Mouse (Mus musculus): ENCODE measurements at regions not wholly inside any gene's neighbourhood (a gene's known extent, or its start where the extent isn't known, plus 50 kb on each side); places are given as distances from the start of the nearest gene placed in this dataset.

GRCm38 (mm10) chr7:71648314-71648713 lies 297.0 kb upstream of the Gm10295 start:
- H3K4me3 ChIP-seq (ENCODE audit: insufficient read depth, low read depth, low read length): no peak overlapping the region
- TF ChIP-seq POLR2A (IDR thresholded peaks at IDR 0.05; ENCODE audit: insufficient read depth, low read depth, low read length) (no peak), CTCF (IDR thresholded peaks at IDR 0.05; ENCODE audit: insufficient read depth, low read depth, low read length) (no peak)
- WGBS: 91% methylated on average over 6 of the region's 6 CpGs
- H3K27ac ChIP-seq (ENCODE audit: insufficient read depth, low read depth, low read length): no peak overlapping the region
- no peaks in the 10 kb centered on the region for H3K4me1 ChIP-seq (ENCODE audit: control insufficient read depth, insufficient read depth, low read length)

GRCm38 (mm10) chr7:71646944-71647343 lies 295.7 kb upstream of the Gm10295 start:
- 87% methylated on average over 3 of the region's 3 CpGs for WGBS
- Histone ChIP-seq H3K4me3 (ENCODE audit: insufficient read depth, low read depth, low read length) (no peak overlapping the region), H3K4me1 (ENCODE audit: control insufficient read depth, insufficient read depth, low read length) (no peaks in the 10 kb centered on the region), H3K27ac (ENCODE audit: insufficient read depth, low read depth, low read length) (no peak overlapping the region)
- TF ChIP-seq POLR2A (IDR thresholded peaks at IDR 0.05; ENCODE audit: insufficient read depth, low read depth, low read length) (no peak), CTCF (IDR thresholded peaks at IDR 0.05; ENCODE audit: insufficient read depth, low read depth, low read length) (no peak)

- no peak overlapping the region for H3K4me3 ChIP-seq (ENCODE audit: insufficient read depth, low read depth, low read length)
- WGBS: 52% methylated on average over 13 of the region's 13 CpGs
- no peak overlapping the region for H3K27ac ChIP-seq (ENCODE audit: insufficient read depth, low read depth, low read length)
- TF ChIP-seq CTCF (IDR thresholded peaks at IDR 0.05; ENCODE audit: insufficient read depth, low read depth, low read length): no peak
- no peak for TF ChIP-seq POLR2A (IDR thresholded peaks at IDR 0.05; ENCODE audit: insufficient read depth, low read depth, low read length)
- no peaks in the 10 kb centered on the region for H3K4me1 ChIP-seq (ENCODE audit: control insufficient read depth, insufficient read depth, low read length)
Observed at GRCm38 (mm10) chr7:71623048-71623447, 271.8 kb upstream of the Gm10295 start.

GRCm38 (mm10) chr7:71603159-71603558 lies 251.9 kb upstream of the Gm10295 start:
- TF ChIP-seq POLR2A (IDR thresholded peaks at IDR 0.05; ENCODE audit: insufficient read depth, low read depth, low read length) (no peak), CTCF (IDR thresholded peaks at IDR 0.05; ENCODE audit: insufficient read depth, low read depth, low read length) (no peak)
- Histone ChIP-seq H3K4me3 (ENCODE audit: insufficient read depth, low read depth, low read length) (no peak overlapping the region), H3K4me1 (ENCODE audit: control insufficient read depth, insufficient read depth, low read length) (no peaks in the 10 kb centered on the region), H3K27ac (ENCODE audit: insufficient read depth, low read depth, low read length) (no peak overlapping the region)
- WGBS: 38% methylated on average over 2 of the region's 2 CpGs

- Histone ChIP-seq H3K4me3 (ENCODE audit: insufficient read depth, low read depth, low read length) (no peak overlapping the region), H3K27ac (ENCODE audit: insufficient read depth, low read depth, low read length) (no peak overlapping the region), H3K4me1 (ENCODE audit: control insufficient read depth, insufficient read depth, low read length) (no peaks in the 10 kb centered on the region)
- 96% methylated on average over 3 of the region's 3 CpGs for WGBS
- no peak for TF ChIP-seq CTCF (IDR thresholded peaks at IDR 0.05; ENCODE audit: insufficient read depth, low read depth, low read length)
- TF ChIP-seq POLR2A (IDR thresholded peaks at IDR 0.05; ENCODE audit: insufficient read depth, low read depth, low read length): no peak
Observed at GRCm38 (mm10) chr7:71596780-71597179, 245.5 kb upstream of the Gm10295 start.

- Histone ChIP-seq H3K4me3 (ENCODE audit: insufficient read depth, low read depth, low read length) (no peak overlapping the region), H3K27ac (ENCODE audit: insufficient read depth, low read depth, low read length) (no peak overlapping the region), H3K4me1 (ENCODE audit: control insufficient read depth, insufficient read depth, low read length) (no peaks in the 10 kb centered on the region)
- TF ChIP-seq CTCF (IDR thresholded peaks at IDR 0.05; ENCODE audit: insufficient read depth, low read depth, low read length) (no peak), POLR2A (IDR thresholded peaks at IDR 0.05; ENCODE audit: insufficient read depth, low read depth, low read length) (no peak)
- WGBS: 79% methylated on average over 5 of the region's 5 CpGs
Observed at GRCm38 (mm10) chr7:71587626-71588025, 236.3 kb upstream of the Gm10295 start.

- Histone ChIP-seq H3K27ac (ENCODE audit: insufficient read depth, low read depth, low read length) (no peak overlapping the region), H3K4me3 (ENCODE audit: insufficient read depth, low read depth, low read length) (no peak overlapping the region), H3K4me1 (ENCODE audit: control insufficient read depth, insufficient read depth, low read length) (no peaks in the 10 kb centered on the region)
- TF ChIP-seq CTCF (IDR thresholded peaks at IDR 0.05; ENCODE audit: insufficient read depth, low read depth, low read length): no peak
- TF ChIP-seq POLR2A (IDR thresholded peaks at IDR 0.05; ENCODE audit: insufficient read depth, low read depth, low read length): no peak
- WGBS: 68% methylated on average over 1 of the region's 1 CpGs
Observed at GRCm38 (mm10) chr7:71583443-71584055, 232.3 kb upstream of the Gm10295 start.

- TF ChIP-seq POLR2A (IDR thresholded peaks at IDR 0.05; ENCODE audit: insufficient read depth, low read depth, low read length): no peak
- no peak for TF ChIP-seq CTCF (IDR thresholded peaks at IDR 0.05; ENCODE audit: insufficient read depth, low read depth, low read length)
- Histone ChIP-seq H3K4me3 (ENCODE audit: insufficient read depth, low read depth, low read length) (no peak overlapping the region), H3K4me1 (ENCODE audit: control insufficient read depth, insufficient read depth, low read length) (no peaks in the 10 kb centered on the region), H3K27ac (ENCODE audit: insufficient read depth, low read depth, low read length) (no peak overlapping the region)
- WGBS: 47% methylated on average over 3 of the region's 3 CpGs
Observed at GRCm38 (mm10) chr7:71581746-71582145, 230.5 kb upstream of the Gm10295 start.

GRCm38 (mm10) chr7:71560296-71560936 lies 209.1 kb upstream of the Gm10295 start:
- no peak overlapping the region for H3K4me3 ChIP-seq (ENCODE audit: insufficient read depth, low read depth, low read length)
- H3K27ac ChIP-seq (ENCODE audit: insufficient read depth, low read depth, low read length): no peak overlapping the region
- TF ChIP-seq CTCF (IDR thresholded peaks at IDR 0.05; ENCODE audit: insufficient read depth, low read depth, low read length): no peak
- no peak for TF ChIP-seq POLR2A (IDR thresholded peaks at IDR 0.05; ENCODE audit: insufficient read depth, low read depth, low read length)
- no peaks in the 10 kb centered on the region for H3K4me1 ChIP-seq (ENCODE audit: control insufficient read depth, insufficient read depth, low read length)
- WGBS: 33% methylated on average over 2 of the region's 2 CpGs

Data from olfactory bulb, adult 2 months (tissue).